Mouse (Mus musculus): ENCODE measurements around the gene Slc2a9.

Slc2a9 gene

GRCm38 (mm10) chr5:38502992-38503391 lies at the start of gene Slc2a9:
Gene Slc2a9, minus strand, starts transcription at chr5:38503143.
- DNase-seq, result no peak

- no peak for DNase-seq
Observed at GRCm38 (mm10) chr5:38552615-38553014, 49.7 kb upstream of the Slc2a9 start.

- no peak for DNase-seq
Observed at GRCm38 (mm10) chr5:38550221-38550768, 47.4 kb upstream of the Slc2a9 start.

GRCm38 (mm10) chr5:38549461-38549909 lies 46.5 kb upstream of the Slc2a9 start:
- no peak for DNase-seq

GRCm38 (mm10) chr5:38547375-38547774 lies 44.4 kb upstream of the Slc2a9 start:
- no peak for DNase-seq

- peak; percentile 39 to 49 for DNase-seq
Observed at GRCm38 (mm10) chr5:38544423-38545415, 41.8 kb upstream of the Slc2a9 start.

- DNase-seq, result peak; percentile 51 to 64
Observed at GRCm38 (mm10) chr5:38543496-38544217, 40.7 kb upstream of the Slc2a9 start.

GRCm38 (mm10) chr5:38541728-38542127 lies 38.8 kb upstream of the Slc2a9 start:
- DNase-seq, result no peak

GRCm38 (mm10) chr5:38540898-38541297 lies 38.0 kb upstream of the Slc2a9 start:
- no peak for DNase-seq

- DNase-seq, result no peak
Observed at GRCm38 (mm10) chr5:38538508-38538907, 35.6 kb upstream of the Slc2a9 start.

- DNase-seq, result no peak
Observed at GRCm38 (mm10) chr5:38537845-38538244, 34.9 kb upstream of the Slc2a9 start.

GRCm38 (mm10) chr5:38536822-38537221 lies 33.9 kb upstream of the Slc2a9 start:
- DNase-seq, result no peak

GRCm38 (mm10) chr5:38532084-38532483 lies 29.1 kb upstream of the Slc2a9 start:
- no peak for DNase-seq

- DNase-seq, result peak in 1 of 2 experiments; percentile 12
Observed at GRCm38 (mm10) chr5:38529724-38530428, 26.9 kb upstream of the Slc2a9 start.

- no peak for DNase-seq
Observed at GRCm38 (mm10) chr5:38522977-38523376, 20.0 kb upstream of the Slc2a9 start.

- no peak for DNase-seq
Observed at GRCm38 (mm10) chr5:38520838-38521237, 17.9 kb upstream of the Slc2a9 start.

GRCm38 (mm10) chr5:38516267-38516666 lies 13.3 kb upstream of the Slc2a9 start:
- DNase-seq, result peak; percentile 39 to 53

GRCm38 (mm10) chr5:38512991-38513390 lies 10.0 kb upstream of the Slc2a9 start:
- DNase-seq, result no peak

GRCm38 (mm10) chr5:38509568-38509967 lies 6.6 kb upstream of the Slc2a9 start:
- DNase-seq, result no peak

GRCm38 (mm10) chr5:38505435-38505765 lies 2.5 kb upstream of the Slc2a9 start:
- DNase-seq, result no peak

GRCm38 (mm10) chr5:38504747-38505434 lies 1.9 kb upstream of the Slc2a9 start:
- no peak for DNase-seq

GRCm38 (mm10) chr5:38504116-38504515 lies 1.2 kb upstream of the Slc2a9 start:
- no peak for DNase-seq
